Mouse (Mus musculus) CD8-positive naive resting alpha-beta T cell, adult 2 months (primary cell): ENCODE results near the gene Capzb.
A peak's percentile ranks its signal among the peaks of the same experiment; 100 is the strongest.

Experiments
- DNase-seq, 2 experiments: peaks; one replicate each; pipeline ENCODE4 v3.0.0; 2022; ENCODE audit warnings: low read depth in 2 of 2, low spot score in 2 of 2

Gene Capzb

GRCm38 (mm10) chr4:139233755-139234254, 41.1 kb downstream of the Capzb start:
- DNase-seq: no peak

- DNase-seq: no peak
Measured at GRCm38 (mm10) chr4:139234261-139234660, 41.6 kb downstream of the Capzb start.

- no peak for DNase-seq
Measured at GRCm38 (mm10) chr4:139235556-139235955, 42.9 kb downstream of the Capzb start.

GRCm38 (mm10) chr4:139238612-139239011, 45.9 kb downstream of the Capzb start:
- no peak for DNase-seq

- DNase-seq: no peak
Measured at GRCm38 (mm10) chr4:139240334-139240733, 47.6 kb downstream of the Capzb start.

- DNase-seq: peak; percentile 15 to 52
Measured at GRCm38 (mm10) chr4:139241678-139242606, 49.2 kb downstream of the Capzb start.

- no peak for DNase-seq
Measured at GRCm38 (mm10) chr4:139242607-139242955, 49.9 kb downstream of the Capzb start.

GRCm38 (mm10) chr4:139244176-139244575, 51.5 kb downstream of the Capzb start:
- DNase-seq: no peak

- DNase-seq: no peak
Measured at GRCm38 (mm10) chr4:139244766-139245165, 52.1 kb downstream of the Capzb start.

- no peak for DNase-seq
Measured at GRCm38 (mm10) chr4:139245534-139245933, 52.8 kb downstream of the Capzb start.

GRCm38 (mm10) chr4:139246130-139246877, 53.6 kb downstream of the Capzb start:
- no peak for DNase-seq

- no peak for DNase-seq
Measured at GRCm38 (mm10) chr4:139247966-139248365, 55.3 kb downstream of the Capzb start.

- DNase-seq: no peak
Measured at GRCm38 (mm10) chr4:139248736-139249135, 56.0 kb downstream of the Capzb start.

- DNase-seq: no peak
Measured at GRCm38 (mm10) chr4:139250043-139250442, 57.3 kb downstream of the Capzb start.

- no peak for DNase-seq
Measured at GRCm38 (mm10) chr4:139250886-139251285, 58.2 kb downstream of the Capzb start.

GRCm38 (mm10) chr4:139252051-139252760, 59.5 kb downstream of the Capzb start:
- peak; percentile 56 to 69 for DNase-seq

- no peak for DNase-seq
Measured at GRCm38 (mm10) chr4:139253206-139253605, 60.5 kb downstream of the Capzb start.

- DNase-seq: no peak
Measured at GRCm38 (mm10) chr4:139256146-139256545, 63.4 kb downstream of the Capzb start.

GRCm38 (mm10) chr4:139256708-139257107, 64.0 kb downstream of the Capzb start:
- no peak for DNase-seq

GRCm38 (mm10) chr4:139258621-139259301, 66.1 kb downstream of the Capzb start:
- DNase-seq: no peak
